Mouse (Mus musculus): ENCODE measurements around the gene Fbxl8.
A peak's percentile ranks its signal among the peaks of the same experiment; 100 is the strongest.
"Not testable (repeated sequence)": the region's sequence is repeated elsewhere in the genome, so short reads cannot be mapped to it uniquely, and the experiment has no call there.

The Fbxl8 gene

GRCm38 (mm10) chr8:105281821-105282220, 17.4 kb downstream of the Fbxl8 start:
- no peak for DNase-seq (ENCODE audit: low spot score)

GRCm38 (mm10) chr8:105282239-105282638, 17.8 kb downstream of the Fbxl8 start:
- DNase-seq (ENCODE audit: low spot score): no peak

DNA sequence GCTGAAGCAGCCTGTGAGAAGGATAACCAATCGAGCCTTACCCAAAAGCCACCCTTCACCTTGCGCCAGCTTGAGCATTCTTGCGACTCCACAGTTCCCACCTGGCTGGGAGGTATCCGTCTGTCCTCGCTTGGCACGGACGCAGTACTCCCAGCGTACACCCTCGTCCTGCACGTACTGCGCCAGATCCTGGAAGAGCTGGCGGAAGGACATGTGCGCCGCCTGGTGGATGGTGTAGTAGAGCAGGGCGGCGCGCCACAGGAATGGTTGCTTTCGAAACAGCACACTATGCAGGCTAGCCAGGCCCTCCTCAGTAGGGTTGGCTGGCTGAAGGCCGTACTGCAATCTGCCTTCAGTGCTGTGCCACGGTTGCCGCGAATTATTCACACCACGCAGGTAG, 18.6 kb downstream of the Fbxl8 start:
- no peak for DNase-seq (ENCODE audit: low spot score)

DNA sequence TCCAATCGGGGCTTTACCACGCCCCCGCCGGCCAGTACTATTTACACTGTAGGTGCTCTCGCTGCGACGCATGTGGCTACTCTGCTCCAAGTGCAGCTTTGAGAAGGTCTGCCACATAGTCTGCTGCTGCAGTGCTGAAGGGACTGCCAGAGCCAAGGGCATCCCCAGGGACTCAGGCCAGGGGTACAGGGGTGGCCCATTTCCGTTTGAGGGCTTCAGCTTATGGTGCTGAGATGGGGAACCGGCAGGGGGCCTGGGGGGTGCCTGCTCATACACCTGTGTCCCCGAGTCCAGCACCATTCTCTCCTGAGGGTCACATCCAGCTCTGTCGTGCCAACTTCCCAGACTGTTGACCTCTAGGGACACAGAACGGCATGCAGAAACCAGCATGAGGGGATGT, 21.1 kb downstream of the Fbxl8 start:
- no peak for DNase-seq (ENCODE audit: low spot score)

DNA sequence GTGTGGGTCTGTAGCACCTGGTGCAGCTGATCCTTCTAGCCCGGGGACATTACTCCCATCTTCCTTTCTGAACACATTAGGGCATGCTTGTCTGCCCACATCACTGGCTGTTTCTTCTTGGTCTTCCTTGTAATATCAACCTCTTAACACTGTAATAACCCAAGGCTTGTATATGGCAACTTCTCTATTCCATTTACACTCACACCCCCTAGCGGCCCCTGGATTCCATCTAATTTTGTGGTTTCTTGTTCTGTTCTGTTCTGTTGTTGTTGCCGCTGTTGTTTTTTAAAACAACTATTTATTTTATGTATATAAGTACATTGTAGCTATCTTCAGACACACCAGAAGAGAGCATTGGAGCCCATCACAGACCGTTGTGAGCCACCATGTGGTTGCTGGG, 22.5 kb downstream of the Fbxl8 start:
- no peak for DNase-seq (ENCODE audit: low spot score)

- DNase-seq (ENCODE audit: low spot score): no peak
Measured at GRCm38 (mm10) chr8:105288231-105288630, 23.8 kb downstream of the Fbxl8 start.

- peak; percentile 85 for DNase-seq (ENCODE audit: low spot score)
Measured at GRCm38 (mm10) chr8:105288958-105289732, 24.7 kb downstream of the Fbxl8 start.

GRCm38 (mm10) chr8:105289805-105290460, 25.5 kb downstream of the Fbxl8 start, which contains the start of gene 4931428F04Rik:
4931428F04Rik (minus strand) TSS chr8:105289864.
- no peak for DNase-seq (ENCODE audit: low spot score)

DNA sequence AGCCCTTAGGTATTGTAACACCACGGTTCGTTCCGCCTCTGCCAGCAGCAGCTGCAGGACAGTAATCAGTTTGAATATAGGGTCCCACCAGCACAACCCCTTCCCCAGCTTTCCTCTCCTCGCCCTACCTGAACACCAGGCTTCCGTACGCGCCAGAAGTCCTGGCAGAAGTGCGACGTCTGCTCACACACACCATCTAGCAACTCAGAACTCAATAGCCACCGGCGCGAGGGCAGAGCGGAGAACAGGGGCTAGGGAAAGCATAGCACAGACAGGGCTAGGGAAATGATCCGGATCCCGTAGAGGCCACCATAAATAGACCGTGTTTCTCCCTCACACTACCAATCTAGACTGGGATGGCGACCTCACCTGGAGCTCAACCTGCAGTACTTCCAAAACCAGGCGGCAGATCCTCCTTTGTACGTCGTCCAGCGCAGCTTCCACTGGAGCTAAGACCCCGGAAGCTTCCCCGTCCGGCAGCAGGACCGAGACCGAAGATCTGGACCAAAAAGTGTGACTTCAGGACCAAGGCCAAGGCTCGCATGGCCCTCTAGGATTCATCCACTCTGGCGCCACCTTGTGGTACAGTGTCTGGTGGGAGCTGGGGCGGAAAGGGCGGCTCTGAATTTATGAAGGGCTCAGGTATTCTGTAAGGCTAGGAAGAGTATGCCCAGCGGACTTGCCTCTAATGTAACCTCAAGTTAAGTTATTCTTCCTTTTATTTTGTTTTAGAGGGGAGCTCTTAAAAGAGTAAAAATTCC, 26.3 kb downstream of the Fbxl8 start:
- peak; percentile 90 for DNase-seq (ENCODE audit: low spot score)

DNA sequence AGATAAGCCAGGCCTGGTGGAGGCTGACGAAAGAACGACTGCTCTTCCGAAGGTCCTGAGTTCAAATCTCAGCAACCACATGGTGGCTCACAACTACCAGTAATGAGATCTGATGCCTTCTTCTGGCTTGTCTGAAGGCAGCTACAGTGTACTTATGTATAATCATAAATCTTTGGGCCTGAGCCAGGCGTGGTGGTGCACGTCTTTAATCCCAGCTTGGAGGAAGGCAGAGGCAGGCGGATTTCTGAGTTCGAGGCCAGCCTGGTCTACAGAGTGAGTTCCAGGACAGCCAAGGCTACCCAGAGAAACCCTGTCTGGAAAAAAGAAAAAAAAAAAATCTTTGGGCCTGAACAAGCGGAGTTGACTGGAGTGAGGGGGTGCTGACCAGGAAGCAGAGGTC, 26.9 kb downstream of the Fbxl8 start:
- DNase-seq (ENCODE audit: low spot score): not testable (repeated sequence)

DNA sequence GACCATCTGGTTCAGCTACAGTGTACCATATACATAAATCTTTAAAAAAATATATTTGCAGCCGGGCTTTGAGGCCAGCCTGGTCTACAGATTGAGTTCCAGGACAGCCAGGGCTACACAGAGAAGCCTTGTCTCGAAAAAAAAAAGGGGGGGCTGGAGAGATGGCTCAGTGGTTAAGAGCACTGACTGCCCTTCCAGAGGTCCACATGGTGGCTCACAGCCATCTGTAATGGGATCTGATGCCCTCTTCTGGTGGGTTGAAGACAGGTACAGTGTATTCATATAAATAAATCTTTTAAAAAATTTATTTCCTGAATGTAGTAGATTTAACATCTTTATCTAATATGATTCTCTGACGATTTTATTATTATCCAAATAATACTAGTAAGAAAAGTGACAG, 27.4 kb downstream of the Fbxl8 start:
- not testable (repeated sequence) for DNase-seq (ENCODE audit: low spot score)

DNA sequence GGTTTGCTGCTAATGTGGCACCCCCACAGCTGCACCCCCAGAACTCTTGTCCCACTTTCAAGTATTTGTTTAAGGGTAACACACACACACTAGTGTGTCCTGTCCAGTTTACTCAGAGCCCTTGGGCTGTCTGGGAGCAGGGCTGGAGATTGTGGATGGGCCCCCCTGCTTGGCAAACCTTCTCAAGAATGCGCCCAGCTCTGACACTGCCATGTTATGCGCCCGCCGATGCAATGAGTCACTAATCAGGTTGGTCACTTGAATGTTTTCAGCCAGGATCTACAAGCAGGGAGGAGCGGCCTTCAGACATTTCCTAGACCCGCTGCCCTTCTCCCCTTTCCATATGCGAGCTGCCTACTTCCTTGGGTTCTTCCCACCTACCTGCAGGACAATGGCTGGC, 28.0 kb downstream of the Fbxl8 start:
- DNase-seq (ENCODE audit: low spot score): no peak

- DNase-seq (ENCODE audit: low spot score): no peak
Measured at GRCm38 (mm10) chr8:105293405-105293804, 29.0 kb downstream of the Fbxl8 start.

DNA sequence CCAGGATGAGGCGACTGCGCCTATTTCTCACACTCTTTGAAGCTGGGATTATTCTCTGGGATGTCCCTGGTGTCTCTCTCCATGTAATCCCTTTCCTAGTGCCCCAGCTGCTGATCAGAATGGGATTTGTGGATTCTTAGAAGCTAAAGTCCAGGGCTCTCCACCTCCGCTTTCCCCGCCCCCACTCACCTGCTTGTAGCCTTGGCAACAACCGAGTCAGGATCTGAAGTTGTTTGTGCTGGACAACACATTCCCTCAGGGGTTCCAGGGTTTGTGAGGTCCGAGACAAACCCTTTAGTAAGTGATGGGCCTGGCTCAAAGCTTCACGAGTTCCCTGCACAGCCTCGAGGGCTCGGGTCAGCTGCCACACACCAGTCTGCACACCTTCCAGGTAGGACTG, 30.3 kb downstream of the Fbxl8 start:
- no peak for DNase-seq (ENCODE audit: low spot score)

DNA sequence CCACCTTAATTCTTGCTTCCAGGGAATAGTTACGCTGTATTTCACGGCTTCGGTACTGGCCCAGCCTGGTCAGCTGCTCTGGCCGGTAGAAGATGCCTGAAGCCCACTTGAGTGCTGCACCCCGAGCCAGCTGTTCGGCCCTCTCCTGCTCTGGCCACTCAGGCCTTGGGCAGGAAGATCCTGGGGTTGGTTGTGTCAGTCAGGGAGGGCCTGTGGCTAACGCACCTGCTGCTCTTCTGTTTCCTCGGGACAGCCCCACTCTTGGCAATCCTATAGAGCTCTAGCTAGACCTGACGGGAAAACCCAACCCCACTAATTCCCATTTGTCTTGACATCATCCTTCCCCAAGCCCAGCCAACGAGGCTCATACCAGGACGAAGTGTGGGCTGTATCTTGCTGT, 30.8 kb downstream of the Fbxl8 start:
- DNase-seq (ENCODE audit: low spot score): no peak

- no peak for DNase-seq (ENCODE audit: low spot score)
Measured at GRCm38 (mm10) chr8:105295895-105296573, 31.6 kb downstream of the Fbxl8 start, which contains the start of gene Exoc3l. Exoc3l (minus strand) TSS chr8:105296101.

DNA sequence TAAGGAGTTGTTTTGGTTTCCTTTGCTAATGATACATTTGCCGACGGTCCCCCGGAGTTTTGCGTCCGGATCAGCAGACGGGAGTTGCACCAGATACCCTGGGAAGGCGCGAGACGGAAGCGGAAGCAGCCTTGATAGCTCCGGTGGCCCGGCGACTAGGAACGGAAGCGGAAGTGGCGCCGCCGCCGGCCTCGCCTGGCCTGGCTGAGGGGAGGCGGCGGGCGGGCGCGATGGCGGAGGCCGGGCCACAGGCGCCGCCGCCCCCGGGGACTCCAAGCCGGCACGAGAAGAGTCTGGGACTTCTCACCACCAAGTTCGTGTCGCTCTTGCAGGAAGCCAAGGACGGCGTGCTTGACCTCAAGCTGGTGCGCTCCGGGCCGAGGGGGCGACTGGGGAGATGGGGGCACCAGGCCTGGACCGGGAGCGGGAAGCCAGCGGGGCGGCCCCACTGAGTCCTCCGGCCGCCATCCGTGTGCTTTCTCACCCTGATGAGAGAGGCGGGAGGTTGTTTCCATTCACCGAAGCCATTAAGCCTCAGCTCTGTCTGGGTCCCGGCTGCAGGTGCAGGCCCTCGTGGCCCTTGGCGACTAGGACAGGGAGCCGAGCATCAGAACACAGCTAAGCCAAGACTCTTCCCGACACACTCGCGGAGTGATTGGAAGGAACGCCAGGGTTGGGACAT, 33.2 kb downstream of the Fbxl8 start, which contains the start of gene E2f4:
E2f4 (plus strand) TSS at position 153 of the 682 bp plus-strand sequence.
- peak; percentile 89 for DNase-seq (ENCODE audit: low spot score)

- DNase-seq (ENCODE audit: low spot score): no peak
Measured at GRCm38 (mm10) chr8:105298351-105299252, 34.2 kb downstream of the Fbxl8 start.

DNA sequence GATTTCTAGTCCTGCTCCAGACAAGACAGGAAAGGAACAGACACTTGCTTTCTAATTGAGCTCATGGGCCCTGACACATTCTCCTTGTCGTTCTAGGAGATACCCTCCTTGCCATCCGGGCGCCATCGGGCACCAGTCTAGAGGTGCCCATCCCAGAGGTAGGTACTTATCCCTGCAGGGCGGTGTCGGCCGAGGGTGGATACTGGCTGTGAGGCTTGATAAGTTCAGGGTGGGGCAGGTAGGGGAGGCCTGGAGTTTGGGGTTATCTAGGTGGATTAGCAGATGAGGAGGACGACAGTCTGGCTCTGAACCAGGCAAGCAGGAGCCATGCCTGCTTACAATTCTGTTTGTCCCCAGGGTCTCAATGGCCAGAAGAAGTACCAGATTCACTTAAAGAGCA, 35.5 kb downstream of the Fbxl8 start:
- DNase-seq (ENCODE audit: low spot score): peak; percentile 90

GRCm38 (mm10) chr8:105303396-105303795, 38.9 kb downstream of the Fbxl8 start:
- no peak for DNase-seq (ENCODE audit: low spot score)

All from c-Kit-positive CD71-positive TER-119-positive erythroid progenitor cells, embryonic 14.5 days (primary cell).